Mouse (Mus musculus) liver, embryonic 15.5 days (tissue): ENCODE results near the gene Agtr1a. TPM values are rescaled to one million over a fixed set of nuclear protein-coding genes. Genes with fewer than 3 reads are reported as not detected.

Experiments
- ATAC-seq: fragments of 200-750 bp; cut with Nextera tagmentation; 2 replicates; pipeline ENCODE4 v1.8.0; 2017; ENCODE audit warnings: moderate number of reproducible peaks, mild to moderate bottlenecking, moderate library complexity; ENCODE audit not compliant: insufficient read depth
- H3K27ac ChIP-seq: fragments of 300-500 bp; sonication (generic); replicated peaks from 2 replicates; pipeline ENCODE4 v1.5.1; 2015; ENCODE audit warnings: mild to moderate bottlenecking, inconsistent platforms
- H3K27me3 ChIP-seq: fragments of 300-500 bp; sonication (generic); 2 replicates; pipeline ENCODE4 v1.6.1; 2015; ENCODE audit warnings: mild to moderate bottlenecking, inconsistent platforms
- H3K36me3 ChIP-seq: fragments of 300-500 bp; sonication (generic); replicated peaks from 2 replicates; pipeline ENCODE4 v1.6.1; 2015; ENCODE audit warnings: moderate library complexity, mild to moderate bottlenecking, inconsistent platforms
- H3K4me1 ChIP-seq: fragments of 300-500 bp; sonication (generic); replicated peaks from 2 replicates; pipeline ENCODE4 v1.6.1; 2015; ENCODE audit warnings: inconsistent platforms
- H3K4me2 ChIP-seq: fragments of 300-500 bp; sonication (generic); 2 replicates; pipeline ENCODE4 v1.6.1; 2015; ENCODE audit warnings: moderate library complexity, mild to moderate bottlenecking, inconsistent platforms
- H3K4me3 ChIP-seq: fragments of 300-500 bp; sonication (generic); replicated peaks from 2 replicates; pipeline ENCODE4 v1.5.1; 2015; ENCODE audit warnings: mild to moderate bottlenecking, inconsistent platforms
- H3K9ac ChIP-seq: fragments of 300-500 bp; sonication (generic); 2 replicates; pipeline ENCODE4 v1.6.1; 2015; ENCODE audit warnings: moderate library complexity, mild to moderate bottlenecking, inconsistent platforms
- H3K9me3 ChIP-seq: fragments of 300-500 bp; sonication (generic); replicated peaks from 2 replicates; pipeline ENCODE4 v1.6.1; 2016; ENCODE audit warnings: inconsistent platforms
- WGBS: fragments of 180-500 bp; shearing (Covaris S2); methylation state at CpG from one replicate; pipeline ENCODE4 v1.1.7; 2015; ENCODE audit warnings: mixed read lengths; ENCODE audit not compliant: insufficient replicate concordance; 5-methylcytosine and 5-hydroxymethylcytosine counted together
- polyA plus RNA-seq: library from polyadenylated mRNA; unstranded; fragments of >200 nt; fragmentation: Nextera tagmentation; extraction: Ambion mirVana; gene quantifications from 2 replicates; pipeline ENCODE4 v1.2.1, GENCODE M21; 2015

Gene Agtr1a
- 12.8 and 13.1 TPM in 2 replicates for polyA plus RNA-seq

GRCm38 (mm10) chr13:30336148-30336801 lies at the start of gene Agtr1a:
Gene Agtr1a, plus strand, starts transcription at chr13:30336441.
- H3K36me3 ChIP-seq, result no peaks in the 10 kb centered on the region
- peak; percentile 75 for ATAC-seq
- H3K4me2 ChIP-seq, result peak within 1 kb of the TSS; percentile 52
- H3K9me3 ChIP-seq, result no peaks in the 10 kb centered on the region
- peaks cover 14% of the 10 kb centered on the region for H3K27me3 ChIP-seq
- H3K9ac ChIP-seq, result peak within 1 kb of the TSS; percentile 39; the same call in 1 of the 2 replicates
- H3K4me1 ChIP-seq, result no peaks in the 10 kb centered on the region
- H3K4me3 ChIP-seq, result peak within 1 kb of the TSS; percentile 53
- 3% methylated on average over 33 of the region's 33 CpGs for WGBS
- no peak within 1 kb of the TSS for H3K27ac ChIP-seq

GRCm38 (mm10) chr13:30310221-30310620 lies 26.0 kb upstream of the Agtr1a start:
- 54% methylated on average over 4 of the region's 4 CpGs for WGBS
- H3K4me2 ChIP-seq, result no peak overlapping the region
- H3K4me3 ChIP-seq, result no peak overlapping the region
- no peak overlapping the region for H3K9ac ChIP-seq
- H3K4me1 ChIP-seq, result no peaks in the 10 kb centered on the region
- no peak overlapping the region for H3K27ac ChIP-seq
- no peaks in the 10 kb centered on the region for H3K9me3 ChIP-seq
- no peaks in the 10 kb centered on the region for H3K27me3 ChIP-seq
- no peaks in the 10 kb centered on the region for H3K36me3 ChIP-seq
- ATAC-seq, result no peak

GRCm38 (mm10) chr13:30324669-30325346 lies 11.4 kb upstream of the Agtr1a start:
- Histone ChIP-seq H3K27ac (no peak overlapping the region), H3K9ac (no peak overlapping the region), H3K36me3 (no peaks in the 10 kb centered on the region), H3K4me1 (no peaks in the 10 kb centered on the region), H3K4me3 (no peak overlapping the region), H3K27me3 (no peaks in the 10 kb centered on the region), H3K9me3 (no peaks in the 10 kb centered on the region), H3K4me2 (no peak overlapping the region)
- WGBS, result 64% methylated on average over 11 of the region's 11 CpGs
- ATAC-seq, result no peak

- WGBS, result 52% methylated on average over 5 of the region's 5 CpGs
- H3K9ac ChIP-seq, result no peak overlapping the region
Observed at GRCm38 (mm10) chr13:30331061-30331460, 5.2 kb upstream of the Agtr1a start.

GRCm38 (mm10) chr13:30331851-30332250 lies 4.4 kb upstream of the Agtr1a start:
- no peak for ATAC-seq
- WGBS, result 67% methylated on average over 6 of the region's 6 CpGs
- no peak overlapping the region for H3K27ac ChIP-seq
- no peaks in the 10 kb centered on the region for H3K36me3 ChIP-seq
- H3K27me3 ChIP-seq, result peaks cover 10% of the 10 kb centered on the region
- no peaks in the 10 kb centered on the region for H3K9me3 ChIP-seq
- H3K4me2 ChIP-seq, result no peak overlapping the region
- no peak overlapping the region for H3K4me3 ChIP-seq
- H3K4me1 ChIP-seq, result no peaks in the 10 kb centered on the region
- no peak overlapping the region for H3K9ac ChIP-seq

More at GRCm38 (mm10) chr13:30331061-30331460, 5.2 kb upstream of the Agtr1a start:
- Histone ChIP-seq H3K4me3 (no peak overlapping the region), H3K9me3 (no peaks in the 10 kb centered on the region), H3K27ac (no peak overlapping the region), H3K4me2 (no peak overlapping the region), H3K4me1 (no peaks in the 10 kb centered on the region), H3K27me3 (peaks cover 2% of the 10 kb centered on the region; the same call in 1 of the 2 replicates), H3K36me3 (no peaks in the 10 kb centered on the region)
- no peak for ATAC-seq

- Histone ChIP-seq H3K4me3 (no peak overlapping the region), H3K9me3 (no peaks in the 10 kb centered on the region), H3K36me3 (no peaks in the 10 kb centered on the region), H3K4me1 (no peaks in the 10 kb centered on the region), H3K9ac (no peak overlapping the region), H3K27me3 (peaks cover 14% of the 10 kb centered on the region), H3K4me2 (no peak overlapping the region), H3K27ac (no peak overlapping the region)
- peak; percentile 44 for ATAC-seq
- WGBS, result 39% methylated on average over 5 of the region's 5 CpGs
Observed at GRCm38 (mm10) chr13:30332581-30332980, 3.7 kb upstream of the Agtr1a start.

- H3K4me2 ChIP-seq, result no peak overlapping the region
- ATAC-seq, result no peak
- H3K36me3 ChIP-seq, result no peaks in the 10 kb centered on the region
- H3K9ac ChIP-seq, result no peak overlapping the region
- H3K27me3 ChIP-seq, result peaks cover 14% of the 10 kb centered on the region
- WGBS, result 55% methylated on average over 3 of the region's 3 CpGs
- H3K27ac ChIP-seq, result no peak overlapping the region
- no peak overlapping the region for H3K4me3 ChIP-seq
- no peaks in the 10 kb centered on the region for H3K4me1 ChIP-seq
- no peaks in the 10 kb centered on the region for H3K9me3 ChIP-seq
Observed at GRCm38 (mm10) chr13:30334667-30335066, 1.6 kb upstream of the Agtr1a start.

- Histone ChIP-seq H3K4me1 (no peaks in the 10 kb centered on the region), H3K27ac (no peak overlapping the region), H3K27me3 (peaks cover 14% of the 10 kb centered on the region), H3K9ac (0 out of 2 replicates have a peak overlapping the region, but pooled peaks have one; percentile 39), H3K9me3 (no peaks in the 10 kb centered on the region), H3K4me2 (peak overlapping the region; percentile 52), H3K36me3 (no peaks in the 10 kb centered on the region), H3K4me3 (peak overlapping the region; percentile 53)
- WGBS, result 17% methylated on average over 9 of the region's 9 CpGs
- no peak for ATAC-seq
Observed at GRCm38 (mm10) chr13:30336913-30337312, 672 bp downstream of the Agtr1a start.

- Histone ChIP-seq H3K4me2 (peak overlapping the region; percentile 52), H3K4me3 (peak overlapping the region; percentile 53), H3K27ac (no peak overlapping the region), H3K27me3 (peaks cover 14% of the 10 kb centered on the region), H3K4me1 (no peaks in the 10 kb centered on the region), H3K36me3 (no peaks in the 10 kb centered on the region), H3K9me3 (no peaks in the 10 kb centered on the region), H3K9ac (no peak overlapping the region)
- 39% methylated on average over 7 of the region's 7 CpGs for WGBS
- no peak for ATAC-seq
Observed at GRCm38 (mm10) chr13:30337646-30338045, 1.4 kb downstream of the Agtr1a start.

GRCm38 (mm10) chr13:30338576-30338975 lies 2.3 kb downstream of the Agtr1a start:
- H3K27me3 ChIP-seq, result peaks cover 14% of the 10 kb centered on the region
- peak overlapping the region; percentile 52; the same call in 1 of the 2 replicates for H3K4me2 ChIP-seq
- 59% methylated on average over 5 of the region's 5 CpGs for WGBS
- no peak overlapping the region for H3K4me3 ChIP-seq
- H3K9me3 ChIP-seq, result no peaks in the 10 kb centered on the region
- H3K4me1 ChIP-seq, result no peaks in the 10 kb centered on the region
- no peak overlapping the region for H3K27ac ChIP-seq
- H3K9ac ChIP-seq, result no peak overlapping the region
- no peak for ATAC-seq
- no peaks in the 10 kb centered on the region for H3K36me3 ChIP-seq

GRCm38 (mm10) chr13:30339927-30340326 lies 3.7 kb downstream of the Agtr1a start:
- WGBS, result 62% methylated on average over 8 of the region's 8 CpGs
- no peak for ATAC-seq
- Histone ChIP-seq H3K9ac (no peak overlapping the region), H3K27ac (no peak overlapping the region), H3K9me3 (no peaks in the 10 kb centered on the region), H3K4me2 (no peak overlapping the region), H3K4me1 (no peaks in the 10 kb centered on the region), H3K36me3 (no peaks in the 10 kb centered on the region), H3K27me3 (peaks cover 14% of the 10 kb centered on the region), H3K4me3 (no peak overlapping the region)
